Mouse (Mus musculus) left cerebral cortex, adult 8-10 months (tissue): ENCODE results near the gene Tas2r102. TPM values are rescaled to one million over a fixed set of nuclear protein-coding genes. Genes with fewer than 3 reads are reported as not detected.

Experiments used
- DNase-seq, 2 experiments: peaks; one replicate each; pipeline ENCODE4 v3.0.0; 2022; ENCODE audit warnings: low spot score in 2 of 2
- total RNA-seq, 4 experiments: library from RNA; stranded (reverse); gene quantifications; 2 replicates each; pipeline ENCODE4 v1.2.4; 2022

Gene Tas2r102
- not detected for total RNA-seq

GRCm38 (mm10) chr6:132761831-132762230 lies at the start of gene Tas2r102:
TSS of gene Tas2r102 (plus strand) at chr6:132762131.
- DNase-seq, result no peak

GRCm38 (mm10) chr6:132737935-132738334 lies 24.0 kb upstream of the Tas2r102 start, which contains the start of gene Tas2r115:
TSS of gene Tas2r115 (minus strand) at chr6:132738035.
- DNase-seq, result no peak

GRCm38 (mm10) chr6:132750206-132750605 lies 11.7 kb upstream of the Tas2r102 start:
- DNase-seq, result peak in 1 of 2 experiments; percentile 7

- DNase-seq, result no peak
These were observed 7.5 kb upstream of the Tas2r102 start, which contains the start of gene Tas2r124 for GRCm38 (mm10) chr6:132754430-132754829. TSS of gene Tas2r124 (plus strand) at chr6:132754730.

GRCm38 (mm10) chr6:132778062-132778461 lies 16.1 kb downstream of the Tas2r102 start, which contains the start of gene Tas2r136:
TSS of gene Tas2r136 (minus strand) at chr6:132778162.
- DNase-seq, result no peak

GRCm38 (mm10) chr6:132795393-132795792 lies 33.5 kb downstream of the Tas2r102 start:
- no peak for DNase-seq

- no peak for DNase-seq
These were observed 40.6 kb downstream of the Tas2r102 start, which contains the start of gene Tas2r117 for GRCm38 (mm10) chr6:132802518-132802917. TSS of gene Tas2r117 (plus strand) at chr6:132802818.

Other genes with a start within 250 kb of the Tas2r102 start
- gene Prh1, start 192.3 kb upstream of the Tas2r102 start, total RNA-seq, result not detected
- not detected for gene Prp2, start 166.2 kb upstream of the Tas2r102 start, total RNA-seq
- not detected for gene A630073D07Rik, start 110.6 kb upstream of the Tas2r102 start, total RNA-seq
- gene Tas2r120, start 105.2 kb upstream of the Tas2r102 start, total RNA-seq, result not detected
- not detected for gene Tas2r121, start 61.1 kb upstream of the Tas2r102 start, total RNA-seq
- gene Tas2r122, start 50.2 kb upstream of the Tas2r102 start, total RNA-seq, result not detected
- gene Tas2r115, start 24.1 kb upstream of the Tas2r102 start, total RNA-seq, result not detected
- gene Tas2r124, start 7.4 kb upstream of the Tas2r102 start, total RNA-seq, result not detected
- not detected for gene Tas2r136, start 16.0 kb downstream of the Tas2r102 start, total RNA-seq
- gene Tas2r117, start 40.7 kb downstream of the Tas2r102 start, total RNA-seq, result not detected
- gene Tas2r123, start 85.0 kb downstream of the Tas2r102 start, total RNA-seq, result not detected
- gene Tas2r116, start 93.3 kb downstream of the Tas2r102 start, total RNA-seq, result not detected
- gene Tas2r110, start 105.9 kb downstream of the Tas2r102 start, total RNA-seq, result not detected
- gene Tas2r113, start 130.9 kb downstream of the Tas2r102 start, total RNA-seq, result not detected
- gene Tas2r125, start 147.5 kb downstream of the Tas2r102 start, total RNA-seq, result not detected
- not detected for gene Tas2r129, start 189.0 kb downstream of the Tas2r102 start, total RNA-seq
- not detected for gene Tas2r131, start 195.8 kb downstream of the Tas2r102 start, total RNA-seq
- gene Tas2r109, start 218.8 kb downstream of the Tas2r102 start, total RNA-seq, result not detected